Mouse (Mus musculus): ENCODE results near the gene 4932415D10Rik. TPM values are rescaled to one million over a fixed set of nuclear protein-coding genes. Genes with fewer than 3 reads are reported as not detected.

Gene 4932415D10Rik
- polyA plus RNA-seq, 1 experiment from 2014 or later, result not detected

DNA sequence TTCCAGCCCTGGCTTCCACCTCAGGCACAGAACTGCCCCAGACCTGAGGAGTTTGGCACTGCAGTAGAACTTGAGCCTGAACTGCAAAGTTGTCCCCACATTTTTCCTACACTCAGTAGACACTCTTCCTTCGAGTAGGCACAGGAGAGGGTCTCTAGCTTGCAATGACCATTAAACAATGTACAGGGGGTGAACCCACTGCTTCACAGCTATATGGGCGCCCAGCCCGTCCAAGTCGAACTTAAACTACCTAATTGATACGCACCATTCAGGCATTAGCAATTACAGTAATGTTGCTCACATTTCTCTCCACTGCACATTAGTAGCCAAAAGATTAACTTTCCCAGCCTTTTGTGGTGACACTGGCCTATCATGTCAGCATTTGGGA is 75.0 kb downstream of the 4932415D10Rik start:
- Histone ChIP-seq H3K27me3 (ENCODE audit: control insufficient read depth, insufficient read depth, low read length) (no peaks in the 10 kb centered on the region), H3K36me3 (ENCODE audit: control insufficient read depth, insufficient read depth, low read length) (0 out of 2 replicates have a peak, but pooled peaks cover 2% of the 10 kb centered on the region), H3K9ac (ENCODE audit: low read depth, low read length) (no peak overlapping the region), H3K4me1 (replicated peaks; ENCODE audit: control insufficient read depth, insufficient read depth, low read length) (no peaks in the 10 kb centered on the region), H3K9me3 (ENCODE audit: control insufficient read depth, low read length) (no peaks in the 10 kb centered on the region), H3K27ac (ENCODE audit: low read depth, low read length) (no peak overlapping the region), H3K4me2 (replicated peaks; ENCODE audit: low read depth, low read length) (no peak overlapping the region), H3K4me3 (ENCODE audit: low read depth, low read length) (peak overlapping the region; percentile 69)
- 73% methylated on average over 5 of the region's 5 CpGs for WGBS
- ATAC-seq (ENCODE audit: low FRiP score) (peak; percentile 65), DNase-seq (ENCODE audit: low spot score) (no peak)

DNA sequence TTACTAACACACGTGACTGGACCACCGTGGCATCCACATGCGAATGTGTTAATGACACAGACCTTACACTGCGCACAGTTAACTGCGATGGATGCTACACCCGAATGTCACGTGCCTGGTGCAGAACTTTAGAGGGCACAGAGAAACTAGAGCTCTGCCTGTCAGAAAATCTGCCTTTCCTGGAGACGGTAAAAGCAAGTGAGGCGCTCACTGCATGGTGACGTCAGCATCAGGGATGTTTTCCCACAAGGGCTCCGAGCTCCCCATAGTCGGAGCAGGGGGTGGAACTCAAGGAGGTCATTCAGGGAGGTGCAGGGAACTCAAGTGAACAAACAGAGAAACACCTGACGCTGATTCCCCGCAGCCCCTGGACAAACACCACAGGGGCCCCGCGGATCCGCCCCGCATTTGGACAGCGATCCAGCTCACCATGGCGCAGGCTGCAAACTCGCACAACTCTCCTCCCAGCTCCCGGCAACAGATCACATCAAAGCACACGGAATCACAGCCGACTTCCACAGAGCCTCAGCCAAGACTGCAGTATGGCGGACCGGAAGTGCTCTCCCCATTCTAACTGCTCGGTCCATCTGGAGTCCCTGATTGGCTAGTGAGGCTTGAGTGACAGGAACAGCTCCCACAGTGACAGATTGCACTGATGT is 75.5 kb downstream of the 4932415D10Rik start, which contains the start of gene Zfp938:
Zfp938 (minus strand) TSS at position 539 of the 659 bp plus-strand sequence.
- peak within 1 kb of the TSS; percentile 69 for H3K4me3 ChIP-seq (ENCODE audit: low read depth, low read length)
- ATAC-seq (ENCODE audit: low FRiP score), result peak; percentile 100
- 0 out of 2 replicates have a peak, but pooled peaks cover 3% of the 10 kb centered on the region for H3K36me3 ChIP-seq (ENCODE audit: control insufficient read depth, insufficient read depth, low read length)
- H3K4me2 ChIP-seq (replicated peaks; ENCODE audit: low read depth, low read length), result peak within 1 kb of the TSS; percentile 63
- H3K27me3 ChIP-seq (ENCODE audit: control insufficient read depth, insufficient read depth, low read length), result no peaks in the 10 kb centered on the region
- 6% methylated on average over 27 of the region's 27 CpGs for WGBS
- H3K9me3 ChIP-seq (ENCODE audit: control insufficient read depth, low read length), result no peaks in the 10 kb centered on the region
- peak within 1 kb of the TSS; percentile 83 for H3K9ac ChIP-seq (ENCODE audit: low read depth, low read length)
- peak within 1 kb of the TSS; percentile 40; the same call in 1 of the 2 replicates for H3K27ac ChIP-seq (ENCODE audit: low read depth, low read length)
- no peaks in the 10 kb centered on the region for H3K4me1 ChIP-seq (replicated peaks; ENCODE audit: control insufficient read depth, insufficient read depth, low read length)
- peak; percentile 83 for DNase-seq (ENCODE audit: low spot score)

Other genes starting within 250 kb of the 4932415D10Rik start
- 7.5 and 8.2 TPM in 2 replicates for gene BC024063, start 233.2 kb downstream of the 4932415D10Rik start, polyA plus RNA-seq (2014; fragmentation: Nextera tagmentation; extraction: Ambion mirVana)
- gene AU041133, start 188.6 kb downstream of the 4932415D10Rik start, polyA plus RNA-seq (2014; fragmentation: Nextera tagmentation; extraction: Ambion mirVana), result 5.6 and 6.9 TPM in 2 replicates
- 16.7 and 19.9 TPM in 2 replicates for gene Zfp938, start 75.3 kb downstream of the 4932415D10Rik start, polyA plus RNA-seq (2014; fragmentation: Nextera tagmentation; extraction: Ambion mirVana)
- gene Gm4924, start 37.7 kb upstream of the 4932415D10Rik start, polyA plus RNA-seq (2014; fragmentation: Nextera tagmentation; extraction: Ambion mirVana), result 9.4 and 10.6 TPM in 2 replicates
- gene Gm1553, start 176.0 kb upstream of the 4932415D10Rik start, polyA plus RNA-seq (2014; fragmentation: Nextera tagmentation; extraction: Ambion mirVana), result not detected in 2 replicates

All from hindbrain, embryonic 11.5 days (tissue).